Mouse (Mus musculus): ENCODE data around the gene Adam19.
"Not testable (repeated sequence)": the region's sequence is repeated elsewhere in the genome, so short reads cannot be mapped to it uniquely, and the experiment has no call there.

The Adam19 gene

DNA sequence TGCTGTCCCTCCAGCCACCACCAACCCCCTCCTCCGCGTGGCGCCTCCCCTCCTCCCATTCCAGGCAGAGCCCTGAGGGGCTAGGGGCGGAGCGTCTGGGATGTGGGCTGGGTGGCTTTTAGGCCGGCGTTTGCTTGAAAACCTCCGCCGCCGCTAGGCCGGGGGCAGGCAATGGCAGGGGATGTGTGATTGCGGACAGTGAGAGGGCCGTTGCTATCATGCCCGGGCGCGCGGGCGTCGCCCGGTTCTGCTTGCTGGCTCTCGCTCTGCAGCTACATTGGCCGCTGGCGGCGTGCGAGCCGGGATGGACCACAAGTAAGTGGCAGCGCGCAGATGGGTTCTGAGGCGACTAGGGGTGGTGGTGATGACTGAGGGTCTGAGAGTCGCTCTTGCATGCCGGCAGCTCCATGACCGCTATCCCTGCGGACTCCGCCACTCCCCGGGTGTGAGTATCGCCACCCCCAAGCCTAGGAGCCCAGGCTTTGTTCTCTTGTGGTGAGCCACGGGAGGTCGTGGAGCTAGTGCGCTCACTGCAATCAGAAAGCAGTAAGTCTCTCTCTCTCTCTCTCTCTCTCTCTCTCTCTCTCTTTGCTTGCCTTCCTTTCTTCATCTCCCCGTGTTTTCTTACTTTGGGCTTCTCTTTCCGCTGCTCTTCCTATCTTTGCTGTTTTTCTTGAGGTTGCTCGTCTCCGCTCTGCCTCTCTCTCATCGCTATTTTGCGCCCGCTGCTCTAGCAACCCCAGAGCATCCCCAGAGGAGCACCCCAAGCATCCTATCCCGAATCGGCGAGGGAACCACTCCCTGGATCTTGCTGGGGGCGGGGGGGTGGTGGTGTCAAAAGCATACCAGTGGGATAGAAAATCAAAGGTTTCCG, at the start of gene Adam19:
Gene Adam19, plus strand, starts transcription at position 97 of the 874 bp plus-strand sequence.
- peak; percentile 88 for DNase-seq (ENCODE audit: low read depth, low spot score)

DNA sequence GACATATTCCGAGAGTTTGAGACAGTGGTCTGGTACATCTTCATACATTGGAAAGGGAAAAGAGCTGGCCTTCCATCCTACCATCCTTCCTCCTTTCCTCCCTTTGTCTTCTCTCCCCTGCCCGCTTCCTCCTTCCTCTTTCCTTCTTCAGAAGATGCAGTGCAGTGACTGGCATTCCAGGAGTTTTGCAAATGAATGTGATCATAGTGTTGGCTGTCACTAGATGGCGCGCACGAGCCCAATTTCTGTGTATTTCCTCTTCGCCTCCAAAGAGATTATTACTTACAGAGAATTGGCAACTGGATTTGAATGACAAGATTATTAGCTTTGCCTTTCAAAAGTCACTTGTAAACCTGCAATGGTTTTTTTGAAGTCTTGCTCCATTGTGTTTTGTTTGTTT, 39.7 kb upstream of the Adam19 start:
- peak; percentile 80 for DNase-seq (ENCODE audit: low read depth, low spot score)

DNA sequence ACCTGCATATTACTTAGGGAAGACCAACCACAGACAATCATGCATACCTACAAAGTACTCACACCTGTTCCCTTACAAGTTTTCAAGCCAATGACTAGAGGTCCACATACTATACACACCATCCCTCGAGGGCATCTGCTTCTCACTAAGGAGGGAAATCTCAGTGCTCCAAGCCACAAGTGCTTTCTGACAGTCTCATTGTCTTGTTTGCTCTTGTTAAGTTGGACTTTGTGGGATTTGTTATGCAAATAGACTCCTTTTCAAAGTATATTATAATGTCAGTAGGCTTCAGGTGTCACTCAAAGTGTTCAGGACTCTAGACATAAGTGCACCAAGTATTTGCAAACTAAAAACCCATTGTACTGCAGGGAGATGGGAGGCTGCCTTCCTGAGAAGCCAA, 35.5 kb upstream of the Adam19 start:
- DNase-seq (ENCODE audit: low read depth, low spot score), result no peak

DNA sequence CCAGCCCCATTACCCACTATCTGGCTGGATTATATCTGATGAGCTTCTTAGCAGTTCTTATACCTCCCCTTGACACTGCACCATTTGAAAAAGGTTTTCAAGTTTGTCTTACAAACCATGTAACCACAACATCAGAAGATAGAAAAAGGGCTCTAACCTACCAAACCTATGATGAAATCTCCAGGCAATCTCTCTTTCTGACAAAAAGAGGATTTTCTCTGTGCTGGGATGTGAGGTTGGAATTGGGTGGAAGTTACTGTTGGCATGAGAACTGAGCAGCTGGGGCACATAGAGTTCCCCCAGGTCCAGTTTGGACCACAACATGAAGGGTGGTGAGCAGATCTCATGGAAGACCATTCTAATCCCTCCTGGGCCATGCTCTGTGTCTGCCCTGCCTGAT, 33.9 kb upstream of the Adam19 start:
- no peak for DNase-seq (ENCODE audit: low read depth, low spot score)

DNA sequence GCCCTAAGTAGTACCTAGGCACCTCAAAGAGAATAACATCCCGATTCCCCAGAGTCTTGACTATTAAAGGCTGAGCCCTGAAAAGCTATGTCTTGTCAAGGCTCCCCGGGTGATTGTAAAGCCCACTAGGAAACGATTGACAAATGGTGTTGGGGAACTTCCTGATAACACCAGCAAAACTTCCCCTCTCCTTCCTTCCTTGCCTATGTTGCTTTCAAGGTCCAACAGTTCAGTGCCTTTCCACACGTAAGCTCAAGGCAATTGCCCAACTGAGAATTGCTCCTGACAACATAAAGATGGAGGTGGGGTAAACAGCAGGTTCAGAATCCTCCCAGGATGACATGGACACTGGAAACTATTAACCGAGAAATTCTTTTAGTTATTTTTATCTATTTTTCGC, 32.8 kb upstream of the Adam19 start:
- no peak for DNase-seq (ENCODE audit: low read depth, low spot score)

DNA sequence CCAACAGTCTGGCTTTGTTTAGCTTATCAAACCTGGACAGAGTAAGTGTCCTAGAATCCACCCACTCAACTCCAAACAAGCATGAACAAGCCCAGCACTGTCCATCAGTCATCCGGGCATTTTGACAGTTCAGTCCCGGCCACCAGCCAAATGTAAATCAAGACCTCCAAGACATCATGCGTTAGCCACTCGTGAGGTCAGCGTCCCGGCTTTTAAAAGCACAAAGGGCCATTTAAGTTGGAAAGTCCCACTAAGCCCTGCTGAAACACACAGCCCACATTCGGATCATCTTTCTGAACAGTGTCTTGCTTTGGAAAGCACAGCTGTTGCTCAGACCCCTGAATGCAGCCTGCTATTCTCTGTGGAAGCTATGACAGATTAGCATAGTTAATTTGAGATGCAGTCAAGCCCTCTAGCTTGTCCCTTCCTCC, 29.8 kb upstream of the Adam19 start:
- DNase-seq (ENCODE audit: low read depth, low spot score), result peak; percentile 49

DNA sequence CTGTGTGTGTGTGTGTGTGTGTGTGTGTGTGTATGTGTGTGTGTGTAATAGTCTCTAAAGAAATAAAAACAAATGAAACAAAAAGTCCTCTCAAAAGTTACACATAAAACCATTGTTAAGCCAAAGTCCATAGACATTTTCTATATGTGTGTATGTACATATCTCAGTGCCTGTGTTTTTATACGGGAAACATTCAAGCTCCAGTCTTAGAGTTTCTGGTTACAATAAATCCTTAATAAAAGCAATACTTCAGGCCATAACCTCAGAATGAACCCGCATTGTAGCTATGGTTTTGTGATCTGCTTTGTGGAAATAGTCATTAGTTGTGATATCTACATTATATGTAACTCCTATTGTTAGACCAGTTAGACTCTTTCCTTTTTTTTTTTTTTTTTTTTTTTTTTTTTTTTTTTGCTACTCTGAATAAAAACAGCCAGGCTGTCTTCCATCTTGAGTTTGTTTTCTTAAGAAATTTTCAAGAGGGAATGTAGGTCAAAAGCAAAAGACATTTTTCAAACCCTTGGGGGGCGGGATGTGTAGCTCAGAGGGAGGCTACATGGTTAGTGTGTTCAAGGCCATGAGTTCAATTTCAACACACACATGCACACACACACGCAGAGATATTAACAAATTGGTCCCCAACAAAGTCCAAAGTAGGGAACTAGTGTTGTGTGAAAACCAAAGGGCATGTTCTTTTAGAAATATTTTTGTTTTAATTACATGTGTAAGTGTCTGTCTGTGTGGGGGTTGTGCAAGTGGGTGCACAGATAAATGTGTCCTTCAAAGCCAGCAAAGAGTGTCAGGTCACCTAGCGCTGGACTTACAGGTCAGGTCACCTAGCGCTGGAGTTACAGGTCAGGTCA, 27.6 kb upstream of the Adam19 start:
- DNase-seq (ENCODE audit: low read depth, low spot score), result no peak

DNA sequence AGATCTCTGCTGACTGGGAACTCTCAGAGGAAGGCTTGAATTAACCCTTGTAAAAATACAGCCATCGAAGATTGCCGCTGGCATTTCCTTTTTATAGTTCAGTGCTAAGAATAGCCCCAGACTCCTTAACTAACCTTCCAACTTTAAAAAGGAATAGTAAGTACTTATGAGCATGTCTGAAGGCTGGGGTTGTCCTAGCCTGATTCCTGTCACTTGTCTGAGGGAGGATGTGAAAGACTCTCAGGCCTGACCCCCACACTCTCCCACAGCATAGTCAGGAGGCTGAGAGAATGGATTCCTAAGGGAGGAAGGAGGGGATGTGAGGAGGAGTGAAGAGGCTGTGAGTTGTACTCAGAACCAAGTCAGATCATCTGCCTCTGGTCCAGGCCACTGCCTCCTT, 26.3 kb upstream of the Adam19 start:
- DNase-seq (ENCODE audit: low read depth, low spot score), result no peak

DNA sequence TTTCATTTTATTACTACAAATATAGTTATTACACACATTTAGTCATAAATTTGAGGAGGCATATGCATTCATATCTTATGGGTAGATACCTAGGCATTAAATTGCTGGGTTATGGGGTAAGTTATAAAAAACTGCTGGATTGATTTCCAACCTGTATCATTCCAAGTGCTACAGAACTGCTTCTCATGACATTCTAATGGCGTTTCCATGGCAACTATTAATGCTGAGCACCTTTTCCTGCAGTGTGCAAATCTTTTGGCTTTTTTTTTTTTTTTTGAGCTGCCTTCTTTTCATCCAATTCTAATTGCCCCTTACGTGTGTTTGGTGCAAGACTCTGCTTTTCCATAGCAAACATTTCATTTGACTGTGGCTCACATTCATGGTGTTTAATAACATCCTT, 25.8 kb upstream of the Adam19 start:
- no peak for DNase-seq (ENCODE audit: low read depth, low spot score)

DNA sequence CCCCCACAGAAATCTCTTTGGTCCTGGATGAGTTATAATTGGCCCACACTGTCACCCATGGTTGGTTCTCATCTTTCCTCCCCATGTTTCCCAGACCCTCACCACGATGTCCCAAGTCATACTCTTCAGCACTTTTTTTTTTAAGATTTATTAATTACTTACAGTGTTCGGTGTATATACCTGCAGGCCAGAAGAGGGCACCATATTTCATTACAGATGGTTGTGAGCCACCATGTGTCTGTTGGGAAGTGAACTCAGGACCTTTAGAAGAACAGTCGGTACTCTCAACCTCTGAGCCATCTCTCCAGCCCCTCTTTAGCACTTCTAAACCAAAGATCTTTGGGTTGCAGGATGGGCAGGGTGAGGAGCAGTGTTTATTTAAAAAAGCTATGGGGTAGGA, 24.3 kb upstream of the Adam19 start:
- DNase-seq (ENCODE audit: low read depth, low spot score), result no peak

DNA sequence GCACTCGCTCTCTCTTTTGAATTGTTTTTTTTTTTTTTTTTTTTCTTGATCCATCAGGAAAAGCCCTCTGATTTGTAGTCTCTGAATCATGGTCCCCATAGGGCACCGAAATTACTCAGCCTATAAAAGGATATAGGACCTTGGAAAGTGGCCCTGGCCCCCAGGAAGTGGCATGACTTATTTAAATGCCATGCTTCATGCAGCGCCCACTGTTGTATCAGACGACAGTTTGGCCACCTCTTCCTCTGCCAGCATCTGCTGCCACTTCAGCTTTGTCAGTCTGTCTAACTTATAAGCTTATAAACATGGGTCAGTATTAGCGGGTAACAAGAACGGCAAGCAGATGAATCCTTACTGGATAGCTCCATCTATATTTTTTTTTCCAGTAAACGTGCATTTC, 22.8 kb upstream of the Adam19 start:
- DNase-seq (ENCODE audit: low read depth, low spot score), result no peak

DNA sequence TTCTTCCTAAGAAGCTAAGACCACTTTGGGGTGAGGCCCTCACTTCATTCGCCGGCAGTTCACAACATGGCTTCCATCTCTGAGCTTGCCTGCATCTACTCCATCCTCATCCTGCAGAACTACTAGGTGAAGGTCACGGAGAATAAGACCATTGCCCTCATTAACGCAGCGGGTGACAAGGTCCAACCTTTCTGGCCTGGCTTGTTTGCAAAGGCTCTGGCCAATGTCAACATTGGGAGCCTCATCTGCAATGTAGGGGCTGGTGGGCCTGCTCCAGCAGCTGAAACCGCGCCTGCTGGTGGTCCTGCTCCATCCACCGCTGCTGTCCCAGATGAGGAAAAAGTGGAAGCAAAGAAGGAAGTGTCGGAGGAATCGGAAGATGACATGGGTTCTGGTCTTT, 19.4 kb upstream of the Adam19 start:
- DNase-seq (ENCODE audit: low read depth, low spot score), result no peak

DNA sequence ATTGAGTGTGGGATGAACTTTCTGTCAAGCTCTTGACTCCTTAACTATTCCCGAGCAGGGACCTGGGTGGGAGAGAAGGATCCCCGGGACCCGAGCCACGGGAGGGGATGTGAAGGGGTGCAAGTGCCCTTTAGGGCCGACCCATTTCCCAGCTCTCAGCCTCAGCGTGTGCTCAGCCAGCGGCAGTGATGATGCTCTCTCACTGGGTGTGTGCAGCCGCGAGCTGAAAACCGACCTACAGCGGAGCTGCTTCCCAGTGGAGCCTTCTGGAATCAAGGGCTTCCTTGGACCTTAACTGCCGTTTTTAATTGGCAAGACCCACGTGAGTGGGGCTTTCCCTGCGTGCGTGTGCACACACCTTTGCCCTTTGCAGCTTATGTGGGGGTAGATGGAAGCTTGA, 16.9 kb upstream of the Adam19 start:
- no peak for DNase-seq (ENCODE audit: low read depth, low spot score)

DNA sequence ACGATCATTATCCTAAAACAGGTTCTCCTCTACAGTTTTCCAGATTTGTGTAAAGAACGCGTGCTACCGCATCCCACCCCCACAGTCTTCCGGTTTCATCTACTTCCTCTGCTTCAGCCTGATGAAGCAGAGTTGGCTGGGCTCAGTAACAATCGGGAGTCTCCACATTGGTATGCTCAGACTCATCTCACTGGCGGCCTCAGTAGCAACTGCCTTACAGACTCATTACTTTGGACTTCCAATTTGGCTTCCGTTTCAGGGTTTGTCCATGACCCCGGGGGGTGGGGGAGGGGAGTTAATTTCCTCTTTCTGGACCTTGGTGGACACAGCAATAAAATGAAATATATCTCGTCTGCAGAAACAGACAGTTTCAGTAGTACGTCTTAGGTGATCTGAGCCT, 16.5 kb upstream of the Adam19 start:
- no peak for DNase-seq (ENCODE audit: low read depth, low spot score)

DNA sequence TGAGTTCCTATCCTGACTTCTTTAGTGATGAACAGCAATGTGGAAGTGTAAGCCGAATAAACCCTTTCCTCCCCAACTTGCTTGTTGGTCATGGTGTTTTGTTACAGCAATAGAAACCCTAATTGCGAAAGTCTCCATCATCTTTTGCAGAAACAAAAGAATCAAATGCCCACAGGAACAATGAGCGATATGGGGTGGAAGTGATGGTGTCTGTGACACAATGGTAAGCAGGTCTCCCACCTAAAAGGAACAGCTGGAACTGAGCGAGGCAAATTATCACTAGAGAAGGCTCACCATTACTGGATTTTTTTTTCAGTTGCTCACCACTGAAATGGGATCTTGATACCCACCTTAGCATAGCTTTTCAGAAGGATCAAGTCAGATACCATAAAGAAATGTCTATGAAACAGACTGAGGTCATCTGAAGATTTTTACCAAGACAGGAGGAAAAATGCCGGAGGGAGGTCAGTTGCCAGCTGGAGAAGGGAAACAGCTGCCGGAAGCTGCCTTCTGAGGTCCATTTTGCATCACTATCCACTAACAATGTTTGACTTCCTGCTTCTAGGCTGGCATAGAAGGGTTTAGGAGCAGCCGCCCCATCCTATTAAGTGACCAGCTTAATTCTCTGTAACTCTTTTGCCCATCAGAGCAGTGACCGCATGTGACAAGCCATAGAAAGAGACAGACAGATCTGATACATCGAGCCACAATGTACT, 14.8 kb upstream of the Adam19 start:
- no peak for DNase-seq (ENCODE audit: low read depth, low spot score)

DNA sequence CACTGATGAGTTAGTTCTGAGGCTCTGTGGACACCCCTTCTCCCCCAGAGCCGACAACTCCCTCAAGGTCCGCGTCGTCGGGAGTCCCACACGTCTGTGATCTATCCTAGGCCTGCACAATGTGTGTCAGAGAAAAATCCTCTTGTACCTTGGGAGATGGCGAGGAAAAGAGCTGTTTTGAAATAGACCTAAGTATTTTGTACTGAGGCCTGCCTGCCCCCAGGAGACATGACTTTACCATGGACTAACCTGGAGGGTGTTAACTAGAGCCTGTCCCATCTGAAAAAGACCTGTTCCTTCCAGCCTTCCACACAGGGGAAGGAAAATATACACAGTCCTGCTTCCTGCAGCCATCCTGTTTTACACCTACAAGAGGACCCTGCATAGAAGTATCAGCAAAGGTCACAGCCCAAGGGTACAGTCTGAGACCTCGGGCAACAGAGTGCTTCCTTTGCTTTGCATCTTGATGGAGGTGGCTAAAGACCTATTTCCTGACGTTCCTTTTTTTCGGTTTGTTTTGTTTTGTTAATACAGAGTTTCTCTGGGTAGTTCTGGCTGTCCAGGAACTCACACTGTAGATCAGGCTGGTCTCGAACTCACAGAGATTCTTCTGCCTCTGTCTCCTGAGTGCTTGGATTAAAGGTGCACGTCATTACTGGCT, 14.1 kb upstream of the Adam19 start:
- no peak for DNase-seq (ENCODE audit: low read depth, low spot score)

DNA sequence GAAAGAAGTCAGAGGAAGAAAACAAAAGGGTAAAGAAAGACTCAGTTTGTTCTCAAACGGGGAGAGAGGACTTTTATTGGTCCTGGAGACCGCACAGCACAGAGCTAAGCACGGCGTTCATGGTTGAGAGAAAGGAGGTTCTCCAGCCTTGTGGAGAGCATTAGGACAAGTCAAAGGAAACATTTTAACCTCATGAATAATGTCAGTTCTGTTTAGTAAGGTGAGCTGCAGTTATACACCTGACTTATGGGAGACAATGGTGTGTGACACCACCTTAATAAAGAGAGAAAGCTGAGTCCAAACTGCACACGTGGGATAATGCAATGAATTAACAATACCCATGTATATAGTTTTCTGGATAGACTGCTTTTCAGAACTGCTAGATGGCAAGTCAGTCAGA, 11.0 kb upstream of the Adam19 start:
- DNase-seq (ENCODE audit: low read depth, low spot score), result no peak

DNA sequence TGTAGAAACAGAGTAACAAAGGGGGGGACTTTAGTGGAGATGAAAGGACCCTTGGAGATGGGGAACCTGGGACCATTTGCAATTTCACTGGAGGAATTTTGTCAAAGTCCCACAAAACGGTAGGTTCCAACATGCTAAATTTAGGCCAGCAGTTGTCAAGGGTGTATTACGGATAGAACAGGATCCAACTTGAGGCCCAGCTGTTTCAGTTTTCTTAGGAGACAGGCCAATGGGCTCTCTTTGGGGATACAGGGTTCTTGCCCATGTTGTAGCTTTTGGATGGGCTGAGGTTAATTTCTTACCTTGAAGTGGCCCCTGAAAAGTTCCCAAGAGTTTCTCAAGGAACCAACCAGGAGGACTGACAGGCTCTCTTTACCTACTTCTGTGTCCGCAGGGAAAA, 8.5 kb upstream of the Adam19 start:
- DNase-seq (ENCODE audit: low read depth, low spot score), result no peak

DNA sequence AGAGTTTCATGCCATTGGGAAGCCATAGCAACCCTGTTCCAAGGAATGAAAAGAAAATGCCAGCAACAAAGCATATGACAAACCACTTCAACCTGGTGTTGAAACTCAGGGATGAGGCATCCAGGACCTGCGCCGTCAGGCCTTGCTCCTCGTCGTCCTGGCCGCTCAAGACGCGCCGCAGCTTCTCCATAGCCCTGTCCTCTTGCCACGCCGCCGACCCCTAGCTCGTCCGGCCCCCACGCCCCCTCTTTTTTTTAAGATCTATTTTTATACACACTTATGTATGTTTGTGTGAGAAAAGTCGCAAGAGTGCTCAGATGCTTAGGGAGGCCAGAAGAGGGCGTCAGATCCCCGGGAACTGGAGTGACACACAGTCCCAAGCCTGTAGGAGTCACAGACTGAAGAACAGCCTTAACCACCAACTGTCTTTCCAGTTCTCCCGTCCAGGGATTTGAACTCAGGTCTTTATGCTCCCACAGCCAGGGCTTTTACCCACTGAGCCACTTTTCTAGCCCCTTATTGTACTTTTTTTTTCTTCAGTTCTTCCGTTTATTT, 3.6 kb upstream of the Adam19 start, which contains the start of gene Gm12166:
Gene Gm12166, minus strand, starts transcription at position 217 of the 555 bp plus-strand sequence.
- not testable (repeated sequence) for DNase-seq (ENCODE audit: low read depth, low spot score)

DNA sequence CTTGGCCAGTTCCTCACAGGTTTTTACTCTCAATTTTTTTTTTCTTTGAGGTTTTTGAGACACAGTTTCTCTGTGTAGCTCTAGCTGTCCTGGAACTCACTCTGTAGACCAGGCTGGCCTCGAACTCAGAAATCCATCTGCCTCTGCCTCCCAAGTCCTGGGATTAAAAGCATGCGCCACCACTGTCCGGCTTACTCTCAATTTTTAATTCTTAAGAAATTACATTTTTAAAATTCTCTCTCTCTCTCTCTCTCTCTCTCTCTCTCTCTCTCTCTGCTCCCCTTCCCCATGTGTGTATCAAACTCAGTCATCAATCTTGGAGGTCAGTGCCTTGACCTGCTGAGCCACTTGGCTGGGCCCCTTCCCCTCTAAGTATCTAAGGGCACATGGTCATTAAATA, 2.3 kb upstream of the Adam19 start:
- DNase-seq (ENCODE audit: low read depth, low spot score), result not testable (repeated sequence)

DNA sequence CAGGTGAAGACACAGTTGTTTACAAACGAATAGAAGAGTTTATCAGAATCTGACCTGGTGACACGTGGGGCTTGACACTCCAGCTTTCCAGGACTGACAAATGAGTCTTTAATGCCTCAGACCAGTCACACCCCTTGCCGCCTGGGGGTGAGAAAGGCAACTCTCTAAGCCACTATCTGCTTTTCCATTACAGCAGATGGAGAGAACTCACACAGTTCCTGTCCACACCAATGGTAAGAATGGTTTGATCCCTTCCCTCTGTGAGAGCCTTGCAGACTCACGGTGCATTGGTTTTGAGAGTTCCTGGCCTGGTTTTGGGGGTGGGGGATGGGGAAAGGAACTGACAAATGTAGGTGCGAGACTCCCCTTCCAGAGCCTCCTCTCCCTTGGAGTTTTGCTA, 1.5 kb upstream of the Adam19 start:
- DNase-seq (ENCODE audit: low read depth, low spot score), result no peak

All from mesoderm, embryonic 11.5 days (tissue).